Mouse (Mus musculus): ENCODE results near the gene Bcl2a1c. TPM values are rescaled to one million over a fixed set of nuclear protein-coding genes. Genes with fewer than 3 reads are reported as not detected.
A peak's percentile ranks its signal among the peaks of the same experiment; 100 is the strongest.
"Not testable (repeated sequence)": the region's sequence is repeated elsewhere in the genome, so short reads cannot be mapped to it uniquely, and the experiment has no call there.

The Bcl2a1c gene
- 0.39 TPM in 1 of 2 replicates, not detected in the other for polyA plus RNA-seq (2015; fragmentation: Nextera tagmentation; extraction: Ambion mirVana)

DNA sequence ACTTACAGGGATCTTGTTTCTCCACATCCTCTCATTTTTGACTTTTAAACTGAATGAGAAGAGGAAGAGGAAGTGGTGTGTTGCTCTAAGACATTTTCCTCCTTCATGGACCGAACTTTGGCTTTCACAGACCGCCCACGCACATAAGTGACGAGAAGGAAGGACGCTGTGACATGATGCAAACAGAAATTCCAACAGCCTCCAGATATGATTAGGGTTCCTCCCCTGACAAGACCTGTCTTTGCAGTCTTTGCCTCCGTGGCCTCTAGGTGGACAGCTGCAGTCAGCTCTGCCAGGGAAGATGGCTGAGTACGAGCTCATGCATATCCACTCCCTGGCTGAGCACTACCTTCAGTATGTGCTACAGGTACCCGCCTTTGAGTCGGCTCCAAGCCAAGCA lies at the start of gene Bcl2a1c:
Bcl2a1c (plus strand) TSS at position 281 of the 400 bp plus-strand sequence.
- H3K4me3 ChIP-seq; H3K36me3 ChIP-seq; H3K9me3 ChIP-seq; H3K27ac ChIP-seq; H3K9ac ChIP-seq; H3K4me1 ChIP-seq; ATAC-seq (ENCODE audit: borderline replicate concordance, extremely low read depth, low FRiP score, low TSS enrichment); H3K4me2 ChIP-seq; H3K27me3 ChIP-seq: not testable (repeated sequence)
- 57% methylated on average over 9 of the region's 9 CpGs for WGBS

DNA sequence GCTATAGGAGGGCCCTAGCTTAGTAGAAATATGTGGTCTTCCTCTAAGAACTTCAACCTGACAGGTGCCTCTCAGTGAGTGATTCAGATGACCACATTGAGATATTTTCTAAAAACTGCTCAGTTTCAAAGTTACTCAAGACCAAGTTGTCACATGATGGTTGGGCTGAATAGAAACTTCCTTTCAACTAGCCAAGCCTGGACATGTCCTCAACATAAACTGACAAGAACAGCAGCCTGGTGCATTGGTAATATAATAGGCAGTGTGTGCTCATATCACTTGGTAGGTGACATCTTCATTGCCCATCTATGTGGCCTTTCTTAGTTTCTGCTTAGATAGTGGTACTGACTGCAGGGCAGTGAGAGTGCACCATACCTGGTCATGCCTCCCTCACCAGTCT lies 24.0 kb upstream of the Bcl2a1c start:
- H3K27me3 ChIP-seq; H3K9ac ChIP-seq; H3K9me3 ChIP-seq; H3K27ac ChIP-seq; H3K4me1 ChIP-seq; H3K36me3 ChIP-seq; ATAC-seq (ENCODE audit: borderline replicate concordance, extremely low read depth, low FRiP score, low TSS enrichment); H3K4me3 ChIP-seq; H3K4me2 ChIP-seq: not testable (repeated sequence)

DNA sequence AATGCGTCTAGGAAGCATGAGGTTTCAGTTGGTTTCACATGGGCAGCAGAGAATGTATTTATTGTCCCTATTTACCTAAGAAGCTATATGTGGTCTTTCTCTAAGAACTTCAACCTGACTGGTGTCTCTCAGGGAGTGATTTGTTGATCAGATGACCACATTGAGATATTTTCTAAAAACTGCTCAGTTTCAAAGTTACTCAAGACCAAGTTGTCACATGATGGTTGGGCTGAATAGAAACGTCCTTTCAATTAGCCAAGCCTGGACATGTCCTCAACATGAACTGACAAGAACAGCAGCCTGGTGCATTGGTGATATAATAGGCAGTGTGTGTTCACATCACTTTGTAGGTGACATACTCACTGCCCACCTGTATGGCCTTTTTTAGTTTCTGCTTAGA lies 18.2 kb upstream of the Bcl2a1c start:
- not testable (repeated sequence) for H3K9me3 ChIP-seq; H3K4me1 ChIP-seq; H3K4me3 ChIP-seq; H3K27ac ChIP-seq; H3K27me3 ChIP-seq; H3K9ac ChIP-seq; H3K4me2 ChIP-seq; ATAC-seq (ENCODE audit: borderline replicate concordance, extremely low read depth, low FRiP score, low TSS enrichment); H3K36me3 ChIP-seq
- 57% methylated on average over 2 of the region's 2 CpGs for WGBS

DNA sequence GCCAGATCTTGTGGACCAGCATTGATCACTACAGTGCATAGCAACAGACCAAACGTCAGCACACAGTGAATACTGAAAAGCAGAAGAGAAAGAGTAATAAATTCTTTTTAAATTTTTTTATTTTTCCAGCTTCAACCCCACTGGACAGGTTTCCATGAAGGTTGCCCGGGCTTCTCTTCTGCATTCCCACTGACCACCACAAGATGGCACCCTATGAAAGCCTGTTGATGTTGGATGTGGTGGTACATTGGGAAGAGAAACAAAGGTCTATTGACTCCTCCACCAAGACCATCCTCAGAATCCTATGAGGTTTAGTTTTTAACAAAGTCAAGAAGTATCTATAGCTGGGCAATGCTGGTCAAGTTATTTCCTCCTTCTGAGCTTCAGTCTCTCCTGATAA lies 11.9 kb upstream of the Bcl2a1c start:
- H3K4me3 ChIP-seq: no peak overlapping the region
- H3K27me3 ChIP-seq: no peaks in the 10 kb centered on the region
- H3K36me3 ChIP-seq: no peaks in the 10 kb centered on the region
- no peak overlapping the region for H3K27ac ChIP-seq
- no peak overlapping the region for H3K4me2 ChIP-seq
- no peak for ATAC-seq (ENCODE audit: borderline replicate concordance, extremely low read depth, low FRiP score, low TSS enrichment)
- H3K4me1 ChIP-seq: no peaks in the 10 kb centered on the region
- no peaks in the 10 kb centered on the region for H3K9me3 ChIP-seq
- no peak overlapping the region for H3K9ac ChIP-seq
- WGBS: 3% methylated on average over 2 of the region's 2 CpGs

DNA sequence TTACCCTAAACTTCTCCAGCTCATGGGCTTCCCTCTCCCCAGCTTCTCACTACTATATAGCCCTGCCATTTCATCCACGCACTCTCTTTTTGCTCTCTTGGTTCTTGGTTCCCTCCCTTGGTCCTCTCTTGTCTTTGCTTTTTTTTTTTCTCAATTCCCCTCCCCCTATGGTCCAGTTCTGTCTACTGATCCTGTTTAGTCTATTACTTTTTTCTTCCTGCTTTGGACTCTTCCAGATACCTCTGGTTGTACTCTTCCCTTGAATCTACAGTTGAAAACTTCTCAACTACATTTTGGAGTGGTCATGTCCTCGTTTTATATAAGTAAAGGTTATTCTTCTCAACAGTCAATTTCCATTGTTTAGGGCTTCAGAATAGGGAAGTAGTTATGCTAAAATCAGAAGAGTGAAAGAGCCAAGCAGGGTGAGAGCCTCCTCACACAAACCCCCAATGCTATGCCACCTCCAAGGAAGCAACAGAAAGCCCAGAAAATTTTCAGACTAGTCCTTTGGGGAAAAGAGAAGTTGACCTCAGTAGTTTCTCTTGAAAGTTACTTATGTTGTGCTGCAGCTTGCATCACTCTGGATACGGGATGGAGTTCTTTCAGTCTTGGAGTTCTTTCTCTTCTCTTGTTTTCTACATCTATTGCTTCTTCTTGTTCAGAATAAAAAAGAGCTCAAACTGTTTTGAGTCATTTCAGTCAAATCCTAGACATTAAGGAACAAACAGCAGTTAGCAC lies 3.8 kb upstream of the Bcl2a1c start:
- WGBS: 60% methylated on average over 3 of the region's 3 CpGs
- H3K27me3 ChIP-seq: no peaks in the 10 kb centered on the region
- no peak for ATAC-seq (ENCODE audit: borderline replicate concordance, extremely low read depth, low FRiP score, low TSS enrichment)
- no peak overlapping the region for H3K4me3 ChIP-seq
- no peak overlapping the region for H3K4me2 ChIP-seq
- no peak overlapping the region for H3K9ac ChIP-seq
- no peaks in the 10 kb centered on the region for H3K4me1 ChIP-seq
- no peaks in the 10 kb centered on the region for H3K9me3 ChIP-seq
- H3K36me3 ChIP-seq: no peaks in the 10 kb centered on the region
- H3K27ac ChIP-seq: no peak overlapping the region

DNA sequence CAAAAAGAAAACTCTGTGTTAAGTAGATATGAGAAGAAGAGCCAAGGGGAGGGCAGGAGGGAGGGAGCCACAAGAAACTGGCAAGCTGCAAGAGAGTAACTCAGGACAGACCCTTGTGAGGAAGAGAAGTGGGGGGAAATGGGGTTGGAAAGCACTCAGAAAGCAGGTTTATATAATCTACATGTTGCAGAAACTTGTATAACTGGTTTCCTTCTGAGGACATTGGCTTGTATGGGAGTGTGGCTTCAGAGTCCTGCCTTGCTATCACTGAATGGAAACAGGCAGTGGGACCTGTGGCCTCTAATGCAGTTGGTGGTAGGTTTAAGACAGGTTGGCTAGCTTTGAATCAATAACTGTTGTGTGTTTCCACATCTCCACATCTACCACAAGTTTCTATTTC lies 1.6 kb upstream of the Bcl2a1c start:
- H3K36me3 ChIP-seq, H3K9me3 ChIP-seq, H3K4me2 ChIP-seq, H3K27me3 ChIP-seq, H3K4me3 ChIP-seq, H3K27ac ChIP-seq, H3K4me1 ChIP-seq, H3K9ac ChIP-seq: not testable (repeated sequence)
- peak; percentile 42; the same call in 1 of the 2 replicates for ATAC-seq (ENCODE audit: borderline replicate concordance, extremely low read depth, low FRiP score, low TSS enrichment)

DNA sequence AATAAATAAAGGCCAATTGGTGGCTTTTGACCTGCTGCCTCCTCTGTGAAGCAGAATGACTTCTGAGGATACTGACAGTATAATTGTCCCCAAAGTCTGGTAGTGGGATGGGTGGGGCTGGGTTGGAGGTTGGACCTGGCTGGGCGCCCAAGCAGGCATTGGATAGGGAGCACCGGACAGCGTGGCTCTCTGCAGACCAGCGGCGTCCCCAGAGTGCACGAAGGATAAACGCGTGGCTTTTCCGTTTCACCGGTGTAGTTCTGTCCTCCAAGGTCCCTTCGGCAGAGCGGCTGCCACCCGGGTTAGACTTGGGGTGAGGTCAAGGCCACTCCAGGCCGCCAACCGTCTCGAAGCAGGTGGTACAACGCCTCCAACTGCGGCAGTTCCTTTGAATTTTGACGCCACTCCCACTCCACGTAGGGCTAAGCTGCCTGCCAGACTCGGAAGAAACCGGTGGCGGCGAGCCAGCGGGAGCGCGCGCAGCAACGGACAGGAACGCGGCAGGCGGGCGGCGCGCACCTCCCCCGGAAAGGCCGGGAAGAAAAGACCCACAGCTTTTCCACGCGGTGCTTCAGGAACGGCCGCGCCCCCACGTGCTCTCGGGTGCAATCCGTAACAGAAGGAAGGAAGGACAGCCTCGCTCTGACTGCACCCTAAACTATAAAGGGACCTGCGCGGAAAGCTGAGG lies 38.0 kb downstream of the Bcl2a1c start:
- H3K9me3 ChIP-seq: no peaks in the 10 kb centered on the region
- peak; percentile 87 for ATAC-seq (ENCODE audit: borderline replicate concordance, extremely low read depth, low FRiP score, low TSS enrichment)
- H3K36me3 ChIP-seq: no peaks in the 10 kb centered on the region
- peak overlapping the region; percentile 26; the same call in 1 of the 2 replicates for H3K27ac ChIP-seq
- peak overlapping the region; percentile 97 for H3K4me2 ChIP-seq
- no peaks in the 10 kb centered on the region for H3K27me3 ChIP-seq
- peak overlapping the region; percentile 52 for H3K9ac ChIP-seq
- peak overlapping the region; percentile 51 for H3K4me3 ChIP-seq
- 0 out of 2 replicates have a peak, but pooled peaks cover 6% of the 10 kb centered on the region for H3K4me1 ChIP-seq
- WGBS: under 1% methylated on average over 48 of the region's 48 CpGs

DNA sequence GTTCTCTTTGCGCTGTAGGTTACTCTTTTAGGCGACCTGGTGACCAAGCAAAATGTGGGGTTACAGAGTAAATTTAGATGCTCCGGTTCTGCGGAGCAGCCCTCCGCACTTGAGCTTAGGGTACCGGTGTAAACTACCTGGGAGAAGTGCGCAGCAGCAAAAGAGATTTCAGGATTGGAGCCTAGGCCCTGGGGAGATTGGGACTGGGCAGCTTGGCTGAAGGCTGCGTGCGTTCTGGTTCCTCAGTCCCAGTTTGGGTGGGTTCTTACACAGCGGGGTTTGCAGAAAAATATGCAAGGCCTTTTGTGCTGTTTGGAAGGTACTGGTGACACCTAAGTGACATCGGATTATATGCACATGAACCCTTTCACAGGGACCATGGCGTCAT lies 38.5 kb downstream of the Bcl2a1c start:
- Histone ChIP-seq H3K36me3 (peaks cover 5% of the 10 kb centered on the region), H3K9me3 (no peaks in the 10 kb centered on the region), H3K4me3 (peak overlapping the region; percentile 51), H3K4me2 (peak overlapping the region; percentile 97), H3K27ac (no peak overlapping the region), H3K4me1 (0 out of 2 replicates have a peak, but pooled peaks cover 6% of the 10 kb centered on the region), H3K27me3 (no peaks in the 10 kb centered on the region), H3K9ac (peak overlapping the region; percentile 52)
- no peak for ATAC-seq (ENCODE audit: borderline replicate concordance, extremely low read depth, low FRiP score, low TSS enrichment)
- WGBS: 12% methylated on average over 12 of the region's 12 CpGs

DNA sequence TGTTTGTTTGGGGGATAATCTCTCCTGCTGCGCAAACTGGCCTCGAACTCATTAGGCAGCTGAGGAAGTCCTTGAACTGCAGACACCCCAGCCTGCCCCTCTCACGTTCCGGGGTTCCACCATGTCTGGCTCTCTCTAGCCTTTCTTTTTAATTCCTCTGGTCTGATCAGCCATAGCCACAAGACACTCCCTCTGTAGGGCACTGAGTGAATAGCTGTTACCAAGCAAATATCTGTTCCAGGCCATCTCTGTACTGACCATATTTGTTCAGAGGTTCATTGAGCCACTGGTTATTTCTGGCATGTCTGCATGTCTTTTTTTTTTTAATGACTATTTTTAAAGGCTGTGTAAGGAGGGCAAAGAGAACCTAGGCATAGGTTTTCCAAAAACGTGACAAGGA lies 39.5 kb downstream of the Bcl2a1c start:
- H3K4me1 ChIP-seq; ATAC-seq (ENCODE audit: borderline replicate concordance, extremely low read depth, low FRiP score, low TSS enrichment); H3K27ac ChIP-seq; H3K27me3 ChIP-seq; H3K4me3 ChIP-seq; H3K9me3 ChIP-seq; H3K36me3 ChIP-seq; H3K9ac ChIP-seq: not testable (repeated sequence)
- WGBS: 52% methylated on average over 5 of the region's 5 CpGs
- peak overlapping the region; percentile 97; the same call in 1 of the 2 replicates for H3K4me2 ChIP-seq

DNA sequence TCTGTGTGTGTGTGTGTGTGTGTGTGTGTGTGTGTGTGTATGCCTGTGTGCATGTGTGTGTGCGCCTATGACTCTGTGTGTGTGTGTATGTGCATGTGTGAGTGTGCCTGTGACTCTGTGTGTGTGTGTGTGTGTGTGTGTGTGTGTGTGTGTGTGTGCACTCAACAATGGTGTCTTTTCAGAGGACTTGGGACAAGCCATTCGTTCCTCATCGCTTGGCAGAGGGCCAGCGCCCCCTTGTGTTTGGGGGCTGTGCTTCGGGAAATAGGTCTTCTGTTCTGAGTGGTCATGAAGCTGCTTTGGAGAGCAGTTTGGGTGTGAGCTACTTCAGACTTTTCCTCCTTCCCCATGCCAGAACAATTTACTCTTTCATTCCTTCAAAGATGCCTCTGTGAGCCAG lies 41.8 kb downstream of the Bcl2a1c start:
- 20% methylated on average over 5 of the region's 5 CpGs for WGBS
- ATAC-seq (ENCODE audit: borderline replicate concordance, extremely low read depth, low FRiP score, low TSS enrichment); H3K4me3 ChIP-seq; H3K4me2 ChIP-seq; H3K9ac ChIP-seq; H3K4me1 ChIP-seq; H3K9me3 ChIP-seq; H3K27ac ChIP-seq; H3K27me3 ChIP-seq: not testable (repeated sequence)
- H3K36me3 ChIP-seq: peaks cover 15% of the 10 kb centered on the region

DNA sequence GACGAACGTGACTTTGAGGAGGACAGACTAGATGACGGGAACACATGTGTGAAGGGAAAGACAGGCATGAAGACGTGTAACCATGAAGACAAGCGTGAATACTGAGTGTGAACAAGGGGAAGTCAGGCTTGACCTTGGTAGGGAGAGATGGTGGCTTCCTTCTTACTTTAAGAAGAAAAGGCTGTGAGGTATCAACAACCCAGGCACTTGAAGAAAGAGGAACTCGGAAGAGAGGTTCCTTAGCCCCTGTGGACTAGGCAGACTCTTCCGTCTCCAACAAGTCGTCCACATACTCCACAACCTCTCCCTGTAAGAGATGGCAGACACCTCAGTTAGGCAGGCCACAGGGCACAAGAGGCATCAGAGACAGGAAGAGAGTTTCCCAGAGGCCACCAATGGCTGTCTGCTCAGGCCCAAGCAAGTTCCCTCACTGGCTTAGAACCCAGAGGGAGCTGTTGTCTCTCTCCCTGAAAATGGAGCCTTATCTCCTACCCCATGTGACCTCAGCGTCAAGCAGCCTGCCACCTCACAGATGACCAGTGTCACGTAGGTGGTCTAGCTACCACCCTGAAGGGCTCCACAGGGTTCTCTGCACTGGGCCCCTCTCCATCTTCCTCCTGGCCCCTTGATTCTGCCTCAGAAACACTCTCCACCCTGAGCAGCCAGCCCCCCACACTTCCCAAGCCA lies 45.5 kb downstream of the Bcl2a1c start:
- H3K4me3 ChIP-seq: no peak overlapping the region
- no peaks in the 10 kb centered on the region for H3K27me3 ChIP-seq
- no peak overlapping the region for H3K27ac ChIP-seq
- no peaks in the 10 kb centered on the region for H3K4me1 ChIP-seq
- no peak for ATAC-seq (ENCODE audit: borderline replicate concordance, extremely low read depth, low FRiP score, low TSS enrichment)
- H3K9ac ChIP-seq: no peak overlapping the region
- H3K9me3 ChIP-seq: no peaks in the 10 kb centered on the region
- no peak overlapping the region for H3K4me2 ChIP-seq
- 78% methylated on average over 10 of the region's 10 CpGs for WGBS
- peaks cover 36% of the 10 kb centered on the region for H3K36me3 ChIP-seq

DNA sequence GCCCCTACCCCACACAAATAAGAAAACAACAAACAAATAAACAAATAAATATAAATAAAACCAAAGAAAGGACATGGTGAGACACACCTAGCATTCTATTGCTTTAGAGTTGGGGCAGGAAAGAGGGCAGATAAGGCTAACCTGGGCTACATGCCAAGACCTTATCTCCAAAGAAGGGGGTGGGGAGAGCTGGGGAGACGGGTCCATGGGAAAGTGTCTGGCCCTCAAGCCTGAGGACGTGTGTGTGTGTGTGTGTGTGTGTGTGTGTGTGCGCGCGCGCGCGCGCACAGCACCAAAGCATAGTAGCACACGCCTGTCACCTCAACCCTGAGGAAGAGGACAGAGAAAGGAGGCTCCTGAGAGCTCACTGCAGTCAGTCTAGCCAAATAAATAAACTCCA lies 47.2 kb downstream of the Bcl2a1c start:
- Histone ChIP-seq H3K4me2 (no peak overlapping the region), H3K4me3 (no peak overlapping the region), H3K4me1 (no peaks in the 10 kb centered on the region), H3K9me3 (no peaks in the 10 kb centered on the region), H3K36me3 (peaks cover 41% of the 10 kb centered on the region), H3K9ac (no peak overlapping the region), H3K27ac (no peak overlapping the region), H3K27me3 (no peaks in the 10 kb centered on the region)
- ATAC-seq (ENCODE audit: borderline replicate concordance, extremely low read depth, low FRiP score, low TSS enrichment): no peak
- WGBS: 78% methylated on average over 10 of the region's 10 CpGs

Measured in lung, embryonic 15.5 days (tissue).